ENCODE assay signal across 11 mouse cellular contexts in genomic region chr2:154354000-154354425, GRCm38 (mm10). TPM values are rescaled to one million over a fixed set of nuclear protein-coding genes. Genes with fewer than 3 reads are reported as not detected.
DNase-seq lines count a peak whose midpoint lies in the region; ATAC-seq and TF ChIP-seq lines count a peak whose summit lies in the region.
"Not testable (repeated sequence)": the region's sequence is repeated elsewhere in the genome, so short reads cannot be mapped to it uniquely, and the experiment has no call there.
"Had no signal": no experiment of that assay in that cellular context is flagged by ENCODE, and none has a peak within 500 bp of the region (broad histone marks: within the 10 kb centered on the region; RNA-seq: fewer than 3 reads in every experiment).

No protein-coding gene starts in this region.

- peak overlapping the region; percentile 35 for H3K4me3 ChIP-seq in embryonic facial prominence, embryonic 14.5 days (ENCODE audit: low read depth, low read length)
- H3K4me3 ChIP-seq in hindbrain, embryonic 14.5 days (replicated peaks; ENCODE audit: low read length) = peak overlapping the region; percentile 20
- H3K4me3 ChIP-seq in kidney, embryonic 16.5 days (ENCODE audit: low read length) = peak overlapping the region; percentile 44
- H3K4me3 ChIP-seq in liver, embryonic 15.5 days (replicated peaks) = peak overlapping the region; percentile 54
- peak overlapping the region; percentile 24 for H3K4me3 ChIP-seq in midbrain, embryonic 14.5 days (replicated peaks; ENCODE audit: low read depth, low read length)
- peak overlapping the region; percentile 58 for H3K4me3 ChIP-seq in spleen, adult 2 months (ENCODE audit: extremely low read depth, insufficient read depth, insufficient read length)

- ATAC-seq in embryonic facial prominence, embryonic 14.5 days (ENCODE audit: low read depth) = peak; percentile 67
- peak; percentile 27; the same call in 1 of the 2 replicates for ATAC-seq in hindbrain, embryonic 14.5 days (ENCODE audit: low FRiP score)
- ATAC-seq in kidney, embryonic 16.5 days (ENCODE audit: low FRiP score, low TSS enrichment) = peak; percentile 63; the same call in 1 of the 2 replicates
- peak; percentile 68 for ATAC-seq in liver, embryonic 15.5 days (ENCODE audit: insufficient read depth)
- ATAC-seq in midbrain, embryonic 14.5 days (ENCODE audit: low FRiP score, low TSS enrichment) = not testable (repeated sequence)

- WGBS in embryonic facial prominence, embryonic 14.5 days = 77% methylated on average over 14 of the region's 19 CpGs
- WGBS in hindbrain, embryonic 14.5 days = 76% methylated on average over 14 of the region's 19 CpGs
- WGBS in kidney, embryonic 16.5 days = 66% methylated on average over 14 of the region's 19 CpGs
- 81% methylated on average over 15 of the region's 19 CpGs for WGBS in liver, embryonic 15.5 days (ENCODE audit: insufficient replicate concordance)
- WGBS in midbrain, embryonic 14.5 days = 75% methylated on average over 14 of the region's 19 CpGs
- 75% methylated on average over 16 of the region's 19 CpGs for WGBS in spleen, adult 2 months

- not testable (repeated sequence) for H3K27me3 ChIP-seq in embryonic facial prominence, embryonic 14.5 days (replicated peaks; ENCODE audit: control insufficient read depth, insufficient read depth, low read length); hindbrain, embryonic 14.5 days (ENCODE audit: control insufficient read depth, insufficient read depth, low read length); kidney, embryonic 16.5 days (ENCODE audit: insufficient read depth, low read length); liver, embryonic 15.5 days; midbrain, embryonic 14.5 days (ENCODE audit: control insufficient read depth, insufficient read depth, low read length); spleen, adult 2 months (ENCODE audit: control insufficient read depth, insufficient read depth, low read length)

- H3K4me1 ChIP-seq in embryonic facial prominence, embryonic 14.5 days (ENCODE audit: control insufficient read depth, insufficient read depth, low read length); hindbrain, embryonic 14.5 days (replicated peaks; ENCODE audit: control insufficient read depth, insufficient read depth, low read length); kidney, embryonic 16.5 days (ENCODE audit: insufficient read depth, low read length); liver, embryonic 15.5 days (replicated peaks); midbrain, embryonic 14.5 days (ENCODE audit: control insufficient read depth, insufficient read depth, low read length); spleen, adult 2 months (ENCODE audit: control insufficient read depth, insufficient read depth, insufficient read length): not testable (repeated sequence)

- peaks cover 28% of the 10 kb centered on the region for H3K36me3 ChIP-seq in embryonic facial prominence, embryonic 14.5 days (ENCODE audit: control insufficient read depth, insufficient read depth, low read length)
- H3K36me3 ChIP-seq in hindbrain, embryonic 14.5 days (replicated peaks; ENCODE audit: control insufficient read depth, insufficient read depth) = peaks cover 30% of the 10 kb centered on the region
- peaks cover 26% of the 10 kb centered on the region; the same call in 1 of the 2 replicates for H3K36me3 ChIP-seq in kidney, embryonic 16.5 days (ENCODE audit: insufficient read depth, low read length)
- H3K36me3 ChIP-seq in liver, embryonic 15.5 days (replicated peaks) = peaks cover 34% of the 10 kb centered on the region
- H3K36me3 ChIP-seq in midbrain, embryonic 14.5 days (ENCODE audit: control insufficient read depth, insufficient read depth, low read length) = peaks cover 24% of the 10 kb centered on the region
- H3K36me3 ChIP-seq in spleen, adult 2 months (ENCODE audit: control insufficient read depth, insufficient read depth, low read length) = not testable (repeated sequence)

- not testable (repeated sequence) for TF ChIP-seq CTCF in spleen, adult 2 months (IDR thresholded peaks at IDR 0.05; ENCODE audit: extremely low read depth, insufficient read depth, insufficient read length, insufficient replicate concordance)

- not testable (repeated sequence) for TF ChIP-seq POLR2A in spleen, adult 2 months (IDR thresholded peaks at IDR 0.05; ENCODE audit: low read depth, low read length)

- H3K9me3 ChIP-seq in embryonic facial prominence, embryonic 14.5 days (ENCODE audit: control insufficient read depth, low read length); hindbrain, embryonic 14.5 days (ENCODE audit: control insufficient read depth, low read length); kidney, embryonic 16.5 days (ENCODE audit: low read length); liver, embryonic 15.5 days (replicated peaks); midbrain, embryonic 14.5 days (ENCODE audit: control insufficient read depth, low read length): not testable (repeated sequence)

- H3K4me2 ChIP-seq in embryonic facial prominence, embryonic 14.5 days (ENCODE audit: low read depth, low read length) = peak overlapping the region; percentile 41
- H3K4me2 ChIP-seq in hindbrain, embryonic 14.5 days (replicated peaks) = peak overlapping the region; percentile 37
- peak overlapping the region; percentile 40; the same call in 1 of the 2 replicates for H3K4me2 ChIP-seq in kidney, embryonic 16.5 days (replicated peaks; ENCODE audit: low read depth, low read length)
- peak overlapping the region; percentile 32 for H3K4me2 ChIP-seq in liver, embryonic 15.5 days
- peak overlapping the region; percentile 40 for H3K4me2 ChIP-seq in midbrain, embryonic 14.5 days (ENCODE audit: low read length)

- not testable (repeated sequence) for H3K9ac ChIP-seq in embryonic facial prominence, embryonic 14.5 days (ENCODE audit: low read depth, low read length); midbrain, embryonic 14.5 days (replicated peaks; ENCODE audit: low read length)
- 0 out of 2 replicates have a peak overlapping the region, but pooled peaks have one; percentile 16 for H3K9ac ChIP-seq in hindbrain, embryonic 14.5 days
- peak overlapping the region; percentile 58; the same call in 1 of the 2 replicates for H3K9ac ChIP-seq in kidney, embryonic 16.5 days (replicated peaks; ENCODE audit: low read length)
- H3K9ac ChIP-seq in liver, embryonic 15.5 days = peak overlapping the region; percentile 54

- peak; percentile 52 for DNase-seq in T-cell, adult 2 months (ENCODE audit: low spot score)
- not testable (repeated sequence) for DNase-seq in embryonic facial prominence, embryonic 14.5 days (ENCODE audit: low spot score); hindbrain, embryonic 14.5 days (ENCODE audit: low spot score); spleen, adult 2 months (ENCODE audit: low read depth in 1 of 2, low spot score in 2 of 2)
- DNase-seq in heart, adult 11 months = peak; percentile 88
- DNase-seq in midbrain, embryonic 14.5 days = peak; percentile 13

- peak overlapping the region; percentile 40; the same call in 1 of the 2 replicates for H3K27ac ChIP-seq in embryonic facial prominence, embryonic 14.5 days (replicated peaks; ENCODE audit: low read depth, low read length)
- not testable (repeated sequence) for H3K27ac ChIP-seq in hindbrain, embryonic 14.5 days; midbrain, embryonic 14.5 days (replicated peaks; ENCODE audit: low read depth, low read length)
- H3K27ac ChIP-seq in kidney, embryonic 16.5 days (ENCODE audit: low read length) = peak overlapping the region; percentile 64
- peak overlapping the region; percentile 79 for H3K27ac ChIP-seq in liver, embryonic 15.5 days (replicated peaks)
- H3K27ac ChIP-seq in spleen, adult 2 months (ENCODE audit: insufficient read depth, low read length) = peak overlapping the region; percentile 87

RNA-seq across cellular contexts. Expression of gene Cdk5rap1, which starts 18.8 kb away (rescaled TPM):
- polyA plus RNA-seq in embryonic facial prominence, embryonic 14.5 days (2014; fragmentation: Nextera tagmentation; extraction: Ambion mirVana) = 16.4 and 24.1 TPM in 2 replicates
- 14.2 and 20.3 TPM in 2 replicates for polyA plus RNA-seq in hindbrain, embryonic 14.5 days (2014; fragmentation: Nextera tagmentation; extraction: Ambion mirVana)
- polyA plus RNA-seq in kidney, embryonic 16.5 days (2015; fragmentation: Nextera tagmentation; extraction: Ambion mirVana) = 17.4 and 23.4 TPM in 2 replicates
- 12.6 and 12.8 TPM in 2 replicates for polyA plus RNA-seq in liver, embryonic 15.5 days (2015; fragmentation: Nextera tagmentation; extraction: Ambion mirVana)
- 11.0 and 22.9 TPM in 2 replicates for polyA plus RNA-seq in midbrain, embryonic 14.5 days (2014; fragmentation: Nextera tagmentation; extraction: Ambion mirVana)
- polyA plus RNA-seq in spleen, adult 2 months (2012; rRNA removed) = 6.9 and 8.3 TPM in 2 replicates

RNA-seq across cellular contexts. Expression of gene Bpifb9b, which starts 47.0 kb away (rescaled TPM):
- 0.38 and 3.6 TPM in 2 replicates for polyA plus RNA-seq in embryonic facial prominence, embryonic 14.5 days (2014; fragmentation: Nextera tagmentation; extraction: Ambion mirVana)
- polyA plus RNA-seq in hindbrain, embryonic 14.5 days (2014; fragmentation: Nextera tagmentation; extraction: Ambion mirVana) = not detected in 2 replicates
- not detected in 2 replicates for polyA plus RNA-seq in kidney, embryonic 16.5 days (2015; fragmentation: Nextera tagmentation; extraction: Ambion mirVana)
- not detected in 2 replicates for polyA plus RNA-seq in liver, embryonic 15.5 days (2015; fragmentation: Nextera tagmentation; extraction: Ambion mirVana)
- not detected in 2 replicates for polyA plus RNA-seq in midbrain, embryonic 14.5 days (2014; fragmentation: Nextera tagmentation; extraction: Ambion mirVana)
- polyA plus RNA-seq in spleen, adult 2 months (2012; rRNA removed) = not detected in 2 replicates
- polyA plus RNA-seq: C2C12; gonadal fat pad, adult 2 months; myocyte had no signal

RNA-seq across cellular contexts. Expression of gene Snta1, which starts 53.9 kb away (rescaled TPM):
- 8.6 and 10.4 TPM in 2 replicates for polyA plus RNA-seq in embryonic facial prominence, embryonic 14.5 days (2014; fragmentation: Nextera tagmentation; extraction: Ambion mirVana)
- 7.0 and 7.1 TPM in 2 replicates for polyA plus RNA-seq in hindbrain, embryonic 14.5 days (2014; fragmentation: Nextera tagmentation; extraction: Ambion mirVana)
- 9.5 and 12.2 TPM in 2 replicates for polyA plus RNA-seq in kidney, embryonic 16.5 days (2015; fragmentation: Nextera tagmentation; extraction: Ambion mirVana)
- polyA plus RNA-seq in liver, embryonic 15.5 days (2015; fragmentation: Nextera tagmentation; extraction: Ambion mirVana) = 2.9 and 3.4 TPM in 2 replicates
- polyA plus RNA-seq in midbrain, embryonic 14.5 days (2014; fragmentation: Nextera tagmentation; extraction: Ambion mirVana) = 4.0 and 5.8 TPM in 2 replicates
- polyA plus RNA-seq in spleen, adult 2 months (2012; rRNA removed) = 11.0 and 12.1 TPM in 2 replicates
